In genomic region chr7:98236686-98237359, GRCm38 (mm10) we compare ENCODE assay signal across 11 mouse cellular contexts. TPM values are rescaled to one million over a fixed set of nuclear protein-coding genes. Genes with fewer than 3 reads are reported as not detected.
DNase-seq lines count a peak whose midpoint lies in the region; ATAC-seq lines count a peak whose summit lies in the region.
"Had no signal": no experiment of that assay in that cellular context is flagged by ENCODE, and none has a peak within 500 bp of the region (broad histone marks: within the 10 kb centered on the region; RNA-seq: fewer than 3 reads in every experiment).

No protein-coding gene starts in this region.

- no peak overlapping the region for H3K4me3 ChIP-seq in forebrain, embryonic 15.5 days
- no peak overlapping the region for H3K4me3 ChIP-seq in forebrain, embryonic 11.5 days (ENCODE audit: low read depth, low read length)
- H3K4me3 ChIP-seq in kidney, embryonic 16.5 days (ENCODE audit: low read length) = no peak overlapping the region
- no peak overlapping the region for H3K4me3 ChIP-seq in midbrain, embryonic 16.5 days (ENCODE audit: low read depth, low read length)
- H3K4me3 ChIP-seq: erythroblast, embryonic 14.5 days; megakaryocyte, embryonic 14.5 days had no signal

- peak; percentile 80; the same call in 1 of the 2 replicates for ATAC-seq in forebrain, embryonic 15.5 days (replicated peaks)
- no peak for ATAC-seq in forebrain, embryonic 11.5 days (replicated peaks; ENCODE audit: low FRiP score)
- ATAC-seq in kidney, embryonic 16.5 days (ENCODE audit: low FRiP score, low TSS enrichment) = no peak
- ATAC-seq in midbrain, embryonic 16.5 days = no peak

- no peak overlapping the region for H3K9ac ChIP-seq in forebrain, embryonic 15.5 days (replicated peaks)
- H3K9ac ChIP-seq in forebrain, embryonic 11.5 days (ENCODE audit: low read length) = no peak overlapping the region
- H3K9ac ChIP-seq in kidney, embryonic 16.5 days (replicated peaks; ENCODE audit: low read length) = no peak overlapping the region
- H3K9ac ChIP-seq in midbrain, embryonic 16.5 days (ENCODE audit: low read depth, low read length) = no peak overlapping the region

- no peaks in the 10 kb centered on the region for H3K4me1 ChIP-seq in forebrain, embryonic 15.5 days
- H3K4me1 ChIP-seq in forebrain, embryonic 11.5 days (replicated peaks; ENCODE audit: control insufficient read depth, insufficient read depth, low read length) = no peaks in the 10 kb centered on the region
- H3K4me1 ChIP-seq in kidney, embryonic 16.5 days (ENCODE audit: insufficient read depth, low read length) = no peaks in the 10 kb centered on the region
- no peaks in the 10 kb centered on the region for H3K4me1 ChIP-seq in midbrain, embryonic 16.5 days (ENCODE audit: control insufficient read depth, insufficient read depth, low read length)
- H3K4me1 ChIP-seq: megakaryocyte, embryonic 14.5 days had no signal

- H3K9me3 ChIP-seq in forebrain, embryonic 15.5 days = no peaks in the 10 kb centered on the region
- H3K9me3 ChIP-seq in forebrain, embryonic 11.5 days (ENCODE audit: control insufficient read depth, low read length) = no peaks in the 10 kb centered on the region
- H3K9me3 ChIP-seq in kidney, embryonic 16.5 days (ENCODE audit: low read length) = no peaks in the 10 kb centered on the region
- H3K9me3 ChIP-seq in midbrain, embryonic 16.5 days (replicated peaks; ENCODE audit: control insufficient read depth, low read length, poor library complexity, severe bottlenecking) = no peaks in the 10 kb centered on the region
- H3K9me3 ChIP-seq: megakaryocyte, embryonic 14.5 days had no signal

- H3K27ac ChIP-seq in forebrain, embryonic 15.5 days (replicated peaks) = peak overlapping the region; percentile 62; the same call in 1 of the 2 replicates
- no peak overlapping the region for H3K27ac ChIP-seq in forebrain, embryonic 11.5 days (ENCODE audit: low read depth, low read length)
- no peak overlapping the region for H3K27ac ChIP-seq in kidney, embryonic 16.5 days (ENCODE audit: low read length)
- H3K27ac ChIP-seq in midbrain, embryonic 16.5 days (ENCODE audit: low read length) = no peak overlapping the region

- 62% methylated on average over 3 of the region's 3 CpGs for WGBS in forebrain, embryonic 15.5 days
- 90% methylated on average over 3 of the region's 3 CpGs for WGBS in forebrain, embryonic 11.5 days
- 87% methylated on average over 3 of the region's 3 CpGs for WGBS in kidney, embryonic 16.5 days
- 85% methylated on average over 3 of the region's 3 CpGs for WGBS in midbrain, embryonic 16.5 days

- H3K36me3 ChIP-seq in forebrain, embryonic 15.5 days = no peaks in the 10 kb centered on the region
- H3K36me3 ChIP-seq in forebrain, embryonic 11.5 days (ENCODE audit: control insufficient read depth, insufficient read depth, low read length) = no peaks in the 10 kb centered on the region
- no peaks in the 10 kb centered on the region for H3K36me3 ChIP-seq in kidney, embryonic 16.5 days (ENCODE audit: insufficient read depth, low read length)
- H3K36me3 ChIP-seq in midbrain, embryonic 16.5 days (ENCODE audit: control insufficient read depth, insufficient read depth, low read length) = no peaks in the 10 kb centered on the region

- intact Hi-C loops in gastrocnemius, postnatal 36 days (cut with DNase I) = no loop called here
- intact Hi-C loops in left cerebral cortex, postnatal 25 days (cut with DNase I) = no loop called here

- H3K4me2 ChIP-seq in forebrain, embryonic 15.5 days (replicated peaks) = no peak overlapping the region
- H3K4me2 ChIP-seq in forebrain, embryonic 11.5 days (ENCODE audit: low read depth, low read length, severe bottlenecking) = no peak overlapping the region
- no peak overlapping the region for H3K4me2 ChIP-seq in kidney, embryonic 16.5 days (replicated peaks; ENCODE audit: low read depth, low read length)
- H3K4me2 ChIP-seq in midbrain, embryonic 16.5 days (ENCODE audit: low read length) = no peak overlapping the region

- DNase-seq in forebrain, embryonic 11.5 days (ENCODE audit: low spot score) = no peak
- peak; percentile 84 for DNase-seq in cerebellum, adult 8-10 months
- DNase-seq in gastrocnemius, postnatal 36 days = peak; percentile 16 to 34
- DNase-seq in left cerebral cortex, postnatal 25 days (ENCODE audit: low spot score in 2 of 2) = peak; percentile 42 to 68
- no peak for DNase-seq in thymus, postnatal 25 days

- no peaks in the 10 kb centered on the region for H3K27me3 ChIP-seq in forebrain, embryonic 15.5 days
- no peaks in the 10 kb centered on the region for H3K27me3 ChIP-seq in forebrain, embryonic 11.5 days (ENCODE audit: control insufficient read depth, insufficient read depth, low read length)
- H3K27me3 ChIP-seq in kidney, embryonic 16.5 days (ENCODE audit: insufficient read depth, low read length) = no peaks in the 10 kb centered on the region
- H3K27me3 ChIP-seq in midbrain, embryonic 16.5 days (ENCODE audit: control insufficient read depth, insufficient read depth, low read depth, low read length) = no peaks in the 10 kb centered on the region
- H3K27me3 ChIP-seq: megakaryocyte, embryonic 14.5 days had no signal

RNA-seq across cellular contexts. Expression of gene B3gnt6, which starts 37.5 kb away (rescaled TPM):
- 0.15 and 0.42 TPM in 2 replicates for polyA plus RNA-seq in forebrain, embryonic 15.5 days (2015; fragmentation: Nextera tagmentation; extraction: Ambion mirVana)
- not detected in 2 replicates for polyA plus RNA-seq in forebrain, embryonic 11.5 days (2014; fragmentation: Nextera tagmentation; extraction: Ambion mirVana)
- not detected for total RNA-seq in gastrocnemius, postnatal 36 days (2021)
- under 1 TPM in 1 of 2 experiments, not detected in 1; 0.27 TPM for total RNA-seq in left cerebral cortex, postnatal 25 days (2021)
- polyA plus RNA-seq in kidney, embryonic 16.5 days (2015; fragmentation: Nextera tagmentation; extraction: Ambion mirVana) = 0.06 and 0.09 TPM in 2 replicates
- polyA plus RNA-seq in midbrain, embryonic 16.5 days (2015; fragmentation: Nextera tagmentation; extraction: Ambion mirVana) = 0.45 and 0.57 TPM in 2 replicates
- polyA plus RNA-seq: C2C12; erythroblast, embryonic 14.5 days had no signal

RNA-seq across cellular contexts. Expression of gene Capn5, which starts 58.7 kb away (rescaled TPM):
- polyA plus RNA-seq in forebrain, embryonic 15.5 days (2015; fragmentation: Nextera tagmentation; extraction: Ambion mirVana) = 15.5 and 15.9 TPM in 2 replicates
- 5.8 and 6.1 TPM in 2 replicates for polyA plus RNA-seq in forebrain, embryonic 11.5 days (2014; fragmentation: Nextera tagmentation; extraction: Ambion mirVana)
- 1 to 10 TPM; 1.7 to 1.9 TPM for total RNA-seq in gastrocnemius, postnatal 36 days (2021)
- total RNA-seq in left cerebral cortex, postnatal 25 days (2021) = 10 to 100 TPM; 33.4 to 37.9 TPM
- 17.4 and 19.5 TPM in 2 replicates for polyA plus RNA-seq in kidney, embryonic 16.5 days (2015; fragmentation: Nextera tagmentation; extraction: Ambion mirVana)
- polyA plus RNA-seq in midbrain, embryonic 16.5 days (2015; fragmentation: Nextera tagmentation; extraction: Ambion mirVana) = 23.5 and 24.0 TPM in 2 replicates

Comparison
In these comparisons a context has a peak if more than half of its experiments do, and no peak if none do; other contexts are left out.
1. DNase-seq: peak in cerebellum, adult 8-10 months (single experiment), gastrocnemius, postnatal 36 days (2 of 2) and left cerebral cortex, postnatal 25 days (2 of 2); none in forebrain, embryonic 11.5 days (single experiment) and thymus, postnatal 25 days (single experiment).